Mouse (Mus musculus): ENCODE measurements around the gene Timm8b. TPM values are rescaled to one million over a fixed set of nuclear protein-coding genes. Genes with fewer than 3 reads are reported as not detected.

Gene Timm8b
- polyA plus RNA-seq, 1 experiment from 2014 or later, result 297 TPM

DNA sequence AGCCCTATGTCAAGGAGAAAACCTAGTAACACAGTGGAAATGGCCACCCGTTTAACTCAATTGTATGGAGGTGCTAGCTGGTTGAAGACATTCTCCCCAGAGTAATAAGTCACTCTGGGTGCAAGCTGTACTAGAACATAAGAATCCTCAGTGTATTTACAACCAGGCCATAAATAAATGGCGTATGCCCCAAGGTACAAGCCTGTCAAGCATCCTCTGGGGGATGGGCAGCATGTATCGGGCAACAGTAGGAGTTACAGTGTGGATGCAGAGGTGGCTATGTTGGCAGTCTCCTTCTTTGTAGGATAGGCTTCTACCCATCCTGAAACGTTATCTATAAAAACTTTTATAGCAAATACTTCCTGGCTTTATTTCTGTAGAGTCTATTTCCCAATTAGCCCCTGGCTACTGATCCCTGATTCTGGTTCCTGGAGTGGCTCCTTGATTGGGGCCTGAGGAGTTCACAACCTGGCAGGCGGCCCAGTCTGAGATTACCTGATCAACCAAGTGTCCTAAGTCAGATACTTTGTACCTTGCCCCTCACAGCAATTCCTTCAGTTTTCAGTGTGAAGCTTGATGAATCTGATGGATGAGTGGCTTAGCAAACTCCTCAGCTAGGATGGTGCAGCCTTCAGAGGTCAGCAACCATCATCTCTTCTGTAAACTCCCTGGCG, 18.4 kb upstream of the Timm8b start:
- WGBS, result 82% methylated on average over 6 of the region's 6 CpGs
- no peak overlapping the region for H3K4me3 ChIP-seq
- H3K4me1 ChIP-seq, result no peaks in the 10 kb centered on the region
- no peaks in the 10 kb centered on the region for H3K9me3 ChIP-seq (replicated peaks)
- no peak overlapping the region for H3K27ac ChIP-seq
- H3K36me3 ChIP-seq, result no peaks in the 10 kb centered on the region
- no peak for DNase-seq (ENCODE audit: low spot score)
- no peaks in the 10 kb centered on the region for H3K27me3 ChIP-seq (ENCODE audit: low read depth, poor library complexity, severe bottlenecking)

DNA sequence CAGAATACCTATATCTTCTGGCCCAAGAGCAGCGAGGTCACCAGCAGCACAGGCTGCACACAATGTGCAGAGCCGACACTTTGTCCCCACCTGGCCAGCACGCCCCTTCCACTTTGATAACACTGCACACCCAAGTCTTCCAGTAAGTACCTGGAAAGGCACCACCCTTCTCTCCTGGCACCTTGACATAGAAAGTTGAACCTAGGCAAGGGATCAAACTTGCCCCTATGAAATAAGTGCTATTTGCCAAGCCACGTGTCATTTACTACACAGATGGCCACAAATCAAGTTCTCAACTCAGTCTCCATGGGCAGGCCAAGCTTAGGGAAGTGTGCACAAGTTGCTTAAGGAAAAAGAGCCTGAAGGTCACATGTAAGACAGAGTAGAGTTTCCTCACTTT, 16.8 kb upstream of the Timm8b start:
- H3K36me3 ChIP-seq, result no peaks in the 10 kb centered on the region
- H3K4me3 ChIP-seq, result no peak overlapping the region
- H3K4me1 ChIP-seq, result no peaks in the 10 kb centered on the region
- DNase-seq (ENCODE audit: low spot score), result no peak
- no peak overlapping the region for H3K27ac ChIP-seq
- H3K9me3 ChIP-seq (replicated peaks), result no peaks in the 10 kb centered on the region
- no peaks in the 10 kb centered on the region for H3K27me3 ChIP-seq (ENCODE audit: low read depth, poor library complexity, severe bottlenecking)
- 83% methylated on average over 4 of the region's 4 CpGs for WGBS

DNA sequence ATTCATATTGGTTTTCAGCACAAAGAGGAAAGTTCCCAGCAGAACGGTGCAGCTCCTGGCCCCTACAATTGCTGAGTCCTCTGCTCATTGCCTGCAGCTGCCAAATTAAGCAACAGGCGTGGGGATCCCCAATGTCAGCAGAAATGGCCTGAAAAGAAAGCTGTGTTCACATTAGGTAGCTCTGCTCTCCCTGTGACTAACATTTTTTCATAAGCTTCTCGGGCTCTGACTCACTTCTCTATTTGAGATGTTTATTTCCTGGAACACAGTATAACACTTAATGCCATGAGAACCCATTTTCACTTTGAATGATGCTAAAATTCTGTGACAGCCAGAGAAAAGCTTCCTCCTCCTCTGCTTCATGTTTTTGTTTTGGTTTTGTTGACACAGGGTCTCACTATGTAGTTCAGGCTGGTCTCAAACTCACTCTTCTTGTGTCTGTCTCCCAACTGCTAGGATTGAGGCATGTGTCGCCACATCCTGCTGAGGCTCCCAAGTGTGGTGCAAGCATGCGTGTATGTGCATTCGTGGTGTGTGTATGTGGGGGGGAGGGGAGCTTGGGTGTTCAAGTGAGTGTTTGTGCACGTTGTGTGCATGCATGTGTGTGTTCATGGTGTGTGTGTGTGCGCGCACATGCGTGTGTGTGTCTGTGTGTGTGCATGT, 12.7 kb upstream of the Timm8b start:
- no peak for DNase-seq (ENCODE audit: low spot score)
- Histone ChIP-seq H3K4me3 (no peak overlapping the region), H3K9me3 (replicated peaks) (no peaks in the 10 kb centered on the region), H3K27me3 (ENCODE audit: low read depth, poor library complexity, severe bottlenecking) (no peaks in the 10 kb centered on the region), H3K27ac (no peak overlapping the region), H3K36me3 (peaks cover 14% of the 10 kb centered on the region), H3K4me1 (no peaks in the 10 kb centered on the region)
- 82% methylated on average over 10 of the region's 10 CpGs for WGBS

DNA sequence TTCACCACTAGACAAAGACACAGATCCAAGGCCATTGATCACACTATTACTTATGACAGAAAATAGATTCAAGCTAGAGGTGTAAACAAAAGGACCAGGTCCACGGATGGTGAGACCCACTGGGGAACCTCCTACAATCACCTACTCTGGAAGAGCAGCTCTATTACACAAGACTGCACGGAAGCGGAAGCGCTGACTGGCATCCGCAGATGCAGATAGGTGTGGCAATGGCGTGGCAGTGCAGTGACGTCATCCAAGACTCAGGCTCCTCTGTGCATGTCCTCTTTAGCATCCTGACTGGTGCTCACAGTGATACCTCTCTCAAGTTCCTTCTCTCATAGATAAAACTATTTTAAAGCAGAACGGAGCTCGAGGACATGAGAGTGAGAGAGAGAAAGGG, 10.8 kb upstream of the Timm8b start:
- Histone ChIP-seq H3K27me3 (ENCODE audit: low read depth, poor library complexity, severe bottlenecking) (no peaks in the 10 kb centered on the region), H3K4me1 (no peaks in the 10 kb centered on the region), H3K4me3 (no peak overlapping the region), H3K27ac (no peak overlapping the region), H3K9me3 (replicated peaks) (no peaks in the 10 kb centered on the region), H3K36me3 (peaks cover 32% of the 10 kb centered on the region)
- DNase-seq (ENCODE audit: low spot score), result no peak
- WGBS, result 89% methylated on average over 9 of the region's 9 CpGs

DNA sequence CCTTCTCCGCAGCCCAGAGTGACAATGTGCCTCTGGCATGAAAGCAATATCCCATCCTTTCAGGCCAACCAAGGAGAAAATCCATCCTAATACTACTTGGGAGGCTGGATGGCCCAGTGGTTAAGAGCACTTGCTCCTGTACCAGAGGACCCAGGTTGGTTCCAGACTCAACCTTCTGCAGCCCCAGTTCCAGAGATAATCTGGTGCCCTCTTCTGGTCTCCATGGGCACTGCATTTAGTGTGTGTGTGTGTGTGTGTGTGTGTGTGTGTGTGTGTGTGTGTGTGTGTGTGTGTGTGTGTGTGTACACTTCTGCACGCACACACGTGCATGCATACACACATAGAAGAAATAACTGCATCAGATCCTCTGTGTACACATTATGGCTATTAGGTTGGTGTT, 10.2 kb upstream of the Timm8b start:
- H3K27ac ChIP-seq, result no peak overlapping the region
- H3K4me3 ChIP-seq, result no peak overlapping the region
- H3K36me3 ChIP-seq, result peaks cover 38% of the 10 kb centered on the region
- no peaks in the 10 kb centered on the region for H3K27me3 ChIP-seq (ENCODE audit: low read depth, poor library complexity, severe bottlenecking)
- WGBS, result 62% methylated on average over 3 of the region's 3 CpGs
- H3K9me3 ChIP-seq (replicated peaks), result no peaks in the 10 kb centered on the region
- no peaks in the 10 kb centered on the region for H3K4me1 ChIP-seq
- DNase-seq (ENCODE audit: low spot score), result peak; percentile 42

DNA sequence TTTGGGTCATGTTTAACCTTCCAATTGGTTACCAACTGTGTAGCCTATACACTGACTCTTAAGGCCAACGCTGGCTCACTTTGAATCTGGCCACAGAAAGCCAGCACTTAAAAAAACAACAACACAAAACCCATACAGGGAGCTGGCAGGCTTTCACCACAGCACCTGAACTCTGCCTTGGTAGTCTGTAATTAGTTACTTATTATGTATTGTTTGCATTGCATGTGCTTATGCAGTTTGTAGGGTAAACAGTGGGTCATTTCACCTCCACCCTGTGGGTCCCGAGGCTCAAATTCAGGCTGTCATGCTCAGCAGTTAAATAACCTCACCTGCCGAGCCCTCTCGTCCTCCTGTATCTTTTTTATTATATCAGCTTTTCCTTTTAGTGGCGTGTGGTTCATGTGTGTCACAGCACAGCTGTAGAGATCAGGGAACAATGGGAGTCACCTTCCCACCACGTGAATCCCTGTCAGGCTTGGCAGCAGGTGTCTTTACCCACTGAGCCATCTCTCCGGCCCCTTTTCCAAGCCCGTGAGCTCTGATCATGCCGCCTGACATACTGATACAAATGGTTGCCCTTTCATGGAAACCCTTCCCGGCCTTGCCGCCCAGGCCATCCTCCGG, 8.8 kb upstream of the Timm8b start:
- Histone ChIP-seq H3K27me3 (ENCODE audit: low read depth, poor library complexity, severe bottlenecking) (no peaks in the 10 kb centered on the region), H3K27ac (no peak overlapping the region), H3K9me3 (replicated peaks) (no peaks in the 10 kb centered on the region), H3K4me1 (no peaks in the 10 kb centered on the region), H3K4me3 (no peak overlapping the region), H3K36me3 (peaks cover 52% of the 10 kb centered on the region)
- DNase-seq (ENCODE audit: low spot score), result no peak
- 83% methylated on average over 12 of the region's 12 CpGs for WGBS

DNA sequence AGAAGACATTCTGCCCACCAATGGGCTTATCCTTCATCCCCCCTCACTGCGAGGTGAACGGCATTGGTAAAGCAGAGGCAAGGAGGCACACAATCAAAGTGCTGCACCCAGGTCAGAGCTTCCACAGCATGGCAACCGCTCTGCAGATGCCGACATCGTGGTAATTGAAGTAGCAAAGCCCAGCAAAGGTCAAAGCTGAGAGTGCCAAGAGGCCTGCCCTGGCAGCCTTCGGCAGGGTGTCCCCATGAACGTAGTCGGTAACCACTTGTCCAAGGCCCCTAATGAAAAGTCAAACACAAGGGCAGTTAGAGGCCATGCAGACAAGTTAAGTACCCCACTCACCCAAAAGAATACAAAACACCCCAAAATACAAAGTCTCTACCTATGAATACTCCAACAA, 6.7 kb upstream of the Timm8b start:
- Histone ChIP-seq H3K27me3 (ENCODE audit: low read depth, poor library complexity, severe bottlenecking) (no peaks in the 10 kb centered on the region), H3K27ac (no peak overlapping the region), H3K4me1 (peaks cover 2% of the 10 kb centered on the region), H3K36me3 (peaks cover 62% of the 10 kb centered on the region), H3K4me3 (no peak overlapping the region), H3K9me3 (replicated peaks) (no peaks in the 10 kb centered on the region)
- DNase-seq (ENCODE audit: low spot score), result no peak
- 95% methylated on average over 8 of the region's 8 CpGs for WGBS

DNA sequence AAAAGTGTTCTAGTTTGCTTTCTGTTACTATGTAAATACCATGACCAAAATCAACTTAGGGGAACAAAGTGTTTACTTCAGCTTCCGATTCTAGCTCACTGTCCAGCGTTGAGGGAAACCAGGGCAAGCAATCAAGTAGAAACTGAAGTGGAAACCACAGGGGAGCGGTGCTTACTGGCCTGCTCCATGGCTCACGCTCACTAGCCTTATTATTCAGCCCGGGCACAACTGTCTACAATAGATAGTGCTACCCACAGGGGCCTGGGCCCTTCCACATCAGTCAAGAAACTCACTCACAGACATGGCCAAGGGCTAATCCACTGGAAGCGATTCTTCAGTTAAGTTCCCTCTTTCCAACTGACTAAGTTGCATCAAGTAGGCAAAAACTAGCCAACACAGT, 2.2 kb upstream of the Timm8b start:
- Histone ChIP-seq H3K27me3 (ENCODE audit: low read depth, poor library complexity, severe bottlenecking) (no peaks in the 10 kb centered on the region), H3K4me1 (peaks cover 18% of the 10 kb centered on the region), H3K36me3 (peaks cover 60% of the 10 kb centered on the region), H3K9me3 (replicated peaks) (no peaks in the 10 kb centered on the region), H3K27ac (no peak overlapping the region), H3K4me3 (0 out of 2 replicates have a peak overlapping the region, but pooled peaks have one; percentile 74)
- 91% methylated on average over 6 of the region's 6 CpGs for WGBS
- DNase-seq (ENCODE audit: low spot score), result no peak

DNA sequence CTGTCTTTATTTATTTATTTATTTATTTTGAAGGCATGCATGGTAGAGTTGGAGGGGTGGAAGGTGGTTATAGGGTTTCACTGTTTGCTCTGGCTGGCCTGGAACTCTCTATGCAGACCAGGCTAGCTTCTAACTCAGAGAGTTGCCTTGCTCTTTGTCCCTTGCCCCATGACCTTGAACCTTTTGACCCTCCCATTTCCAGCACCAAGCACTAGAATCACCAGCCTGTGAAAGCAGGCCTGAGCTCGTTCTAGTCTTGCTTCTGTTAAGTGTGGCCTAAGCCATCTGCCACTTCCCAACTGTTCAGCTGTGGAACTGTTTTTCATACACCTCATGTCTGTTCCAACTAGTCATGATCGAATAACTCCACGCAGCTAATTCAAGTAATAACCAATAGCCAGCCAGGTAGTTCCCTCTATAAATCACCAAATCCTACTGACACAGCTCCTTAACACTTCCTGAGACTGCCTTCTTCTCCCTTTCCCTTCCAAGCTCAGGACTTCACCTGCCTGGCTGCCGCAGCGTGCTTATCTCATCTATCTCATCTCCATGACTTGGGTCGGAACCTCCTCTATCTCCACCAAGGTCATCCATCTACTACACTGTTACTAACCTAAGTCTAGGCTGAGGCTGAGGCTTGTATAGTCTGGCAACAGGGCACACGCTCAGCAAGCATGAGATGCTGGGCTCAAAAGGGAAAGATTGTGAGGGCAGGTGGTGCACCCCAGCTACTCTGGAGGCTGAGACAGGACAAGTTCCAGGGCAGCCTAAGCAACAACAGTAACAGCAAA, 1.5 kb upstream of the Timm8b start:
- Histone ChIP-seq H3K36me3 (peaks cover 60% of the 10 kb centered on the region), H3K4me1 (peaks cover 18% of the 10 kb centered on the region), H3K4me3 (peak overlapping the region; percentile 74), H3K27me3 (ENCODE audit: low read depth, poor library complexity, severe bottlenecking) (no peaks in the 10 kb centered on the region), H3K27ac (no peak overlapping the region), H3K9me3 (replicated peaks) (no peaks in the 10 kb centered on the region)
- WGBS, result 91% methylated on average over 7 of the region's 7 CpGs
- DNase-seq (ENCODE audit: low spot score), result no peak

DNA sequence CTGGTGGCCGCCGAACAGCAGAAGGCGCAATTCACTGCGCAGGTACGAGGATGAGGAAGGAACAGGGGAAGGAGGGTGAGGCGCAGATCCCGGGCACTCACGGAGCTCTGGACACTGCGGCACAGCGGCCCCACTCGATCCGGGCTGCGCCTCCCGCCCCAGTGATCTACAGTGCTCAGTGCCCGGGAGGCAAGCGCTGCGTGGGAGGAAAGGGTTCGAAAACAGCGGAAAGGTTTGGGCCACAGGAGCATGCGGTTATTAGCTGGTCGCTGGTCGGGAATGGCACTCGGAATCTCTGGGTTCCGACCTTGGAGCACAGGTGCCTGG, 251 bp downstream of the Timm8b start:
- under 1% methylated on average over 24 of the region's 24 CpGs for WGBS
- peaks cover 60% of the 10 kb centered on the region for H3K36me3 ChIP-seq
- H3K4me3 ChIP-seq, result peak overlapping the region; percentile 74
- DNase-seq (ENCODE audit: low spot score), result no peak
- no peaks in the 10 kb centered on the region for H3K27me3 ChIP-seq (ENCODE audit: low read depth, poor library complexity, severe bottlenecking)
- peaks cover 18% of the 10 kb centered on the region for H3K4me1 ChIP-seq
- peak overlapping the region; percentile 88 for H3K27ac ChIP-seq
- H3K9me3 ChIP-seq (replicated peaks), result no peaks in the 10 kb centered on the region

DNA sequence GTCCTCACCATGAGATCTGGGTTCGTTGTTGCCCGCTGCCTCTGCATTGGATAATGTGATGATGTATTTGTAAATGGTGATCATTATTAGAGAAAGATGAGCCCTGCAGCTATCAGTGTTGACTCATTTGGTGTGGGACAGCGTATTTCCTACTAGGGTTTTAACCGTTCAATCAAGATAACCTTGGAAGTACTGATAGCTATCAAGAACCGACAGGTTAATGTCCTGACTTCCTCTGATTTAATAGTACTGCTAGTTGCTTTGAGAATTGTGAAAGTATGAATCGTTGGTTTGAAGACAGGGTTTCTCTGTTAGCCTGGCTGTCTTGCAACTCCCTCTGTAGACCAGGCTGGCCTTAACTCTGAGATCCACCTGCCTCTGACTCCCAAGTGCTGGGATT, 628 bp downstream of the Timm8b start:
- Histone ChIP-seq H3K27me3 (ENCODE audit: low read depth, poor library complexity, severe bottlenecking) (no peaks in the 10 kb centered on the region), H3K27ac (peak overlapping the region; percentile 88), H3K4me1 (peaks cover 18% of the 10 kb centered on the region), H3K4me3 (peak overlapping the region; percentile 74), H3K9me3 (replicated peaks) (no peaks in the 10 kb centered on the region), H3K36me3 (peaks cover 60% of the 10 kb centered on the region)
- DNase-seq (ENCODE audit: low spot score), result no peak
- WGBS, result 3% methylated on average over 6 of the region's 6 CpGs

DNA sequence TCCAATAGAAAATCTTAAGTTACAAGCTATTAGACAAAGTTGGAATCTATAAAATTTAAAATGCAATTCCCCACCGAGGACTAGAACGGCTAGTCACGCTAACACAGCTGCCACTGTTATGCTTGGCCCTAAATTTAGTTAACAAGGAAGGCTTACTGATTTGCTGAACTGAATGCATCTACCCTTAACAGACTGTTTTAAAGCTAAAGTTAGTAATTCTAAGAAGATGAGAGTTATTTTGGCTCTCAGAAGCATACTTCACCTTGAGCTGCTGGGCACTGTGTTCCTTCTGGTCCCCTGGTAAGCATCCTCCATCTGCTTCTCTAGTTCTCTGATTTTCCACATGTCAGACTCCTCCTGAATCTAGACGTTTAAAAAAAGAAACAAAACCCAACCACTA, 8.4 kb downstream of the Timm8b start:
- peaks cover 82% of the 10 kb centered on the region for H3K36me3 ChIP-seq
- WGBS, result 92% methylated on average over 4 of the region's 4 CpGs
- no peak overlapping the region for H3K4me3 ChIP-seq
- H3K9me3 ChIP-seq (replicated peaks), result no peaks in the 10 kb centered on the region
- no peak overlapping the region for H3K27ac ChIP-seq
- DNase-seq (ENCODE audit: low spot score), result no peak
- no peaks in the 10 kb centered on the region for H3K27me3 ChIP-seq (ENCODE audit: low read depth, poor library complexity, severe bottlenecking)
- H3K4me1 ChIP-seq, result peaks cover 8% of the 10 kb centered on the region

DNA sequence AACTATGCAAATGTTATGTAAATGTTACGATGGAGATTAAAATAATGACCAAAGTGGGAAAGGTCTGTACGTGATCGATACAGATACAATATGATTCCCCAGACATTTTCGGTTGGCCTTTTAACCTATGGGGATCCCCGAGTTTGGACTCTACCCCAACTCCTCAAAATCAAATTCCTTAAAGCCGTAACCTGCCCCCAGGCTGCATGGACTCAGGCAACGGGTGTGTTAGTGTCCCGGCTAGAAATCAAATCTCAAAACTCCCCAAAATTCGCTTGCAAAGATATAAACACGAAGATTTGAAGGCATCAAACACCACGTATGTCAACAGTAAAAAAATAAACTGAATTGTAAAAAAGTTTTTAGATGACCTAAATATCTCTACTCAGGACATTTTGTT, 12.5 kb downstream of the Timm8b start:
- peak overlapping the region; percentile 89 for H3K4me3 ChIP-seq
- 43% methylated on average over 11 of the region's 11 CpGs for WGBS
- H3K36me3 ChIP-seq, result peaks cover 42% of the 10 kb centered on the region
- no peaks in the 10 kb centered on the region for H3K27me3 ChIP-seq (ENCODE audit: low read depth, poor library complexity, severe bottlenecking)
- peak overlapping the region; percentile 93 for H3K27ac ChIP-seq
- H3K9me3 ChIP-seq (replicated peaks), result no peaks in the 10 kb centered on the region
- no peak for DNase-seq (ENCODE audit: low spot score)
- peaks cover 8% of the 10 kb centered on the region for H3K4me1 ChIP-seq

All from limb, embryonic 10.5 days (tissue).